Mouse (Mus musculus): ENCODE results near the gene 9230102O04Rik.

9230102O04Rik gene

DNA sequence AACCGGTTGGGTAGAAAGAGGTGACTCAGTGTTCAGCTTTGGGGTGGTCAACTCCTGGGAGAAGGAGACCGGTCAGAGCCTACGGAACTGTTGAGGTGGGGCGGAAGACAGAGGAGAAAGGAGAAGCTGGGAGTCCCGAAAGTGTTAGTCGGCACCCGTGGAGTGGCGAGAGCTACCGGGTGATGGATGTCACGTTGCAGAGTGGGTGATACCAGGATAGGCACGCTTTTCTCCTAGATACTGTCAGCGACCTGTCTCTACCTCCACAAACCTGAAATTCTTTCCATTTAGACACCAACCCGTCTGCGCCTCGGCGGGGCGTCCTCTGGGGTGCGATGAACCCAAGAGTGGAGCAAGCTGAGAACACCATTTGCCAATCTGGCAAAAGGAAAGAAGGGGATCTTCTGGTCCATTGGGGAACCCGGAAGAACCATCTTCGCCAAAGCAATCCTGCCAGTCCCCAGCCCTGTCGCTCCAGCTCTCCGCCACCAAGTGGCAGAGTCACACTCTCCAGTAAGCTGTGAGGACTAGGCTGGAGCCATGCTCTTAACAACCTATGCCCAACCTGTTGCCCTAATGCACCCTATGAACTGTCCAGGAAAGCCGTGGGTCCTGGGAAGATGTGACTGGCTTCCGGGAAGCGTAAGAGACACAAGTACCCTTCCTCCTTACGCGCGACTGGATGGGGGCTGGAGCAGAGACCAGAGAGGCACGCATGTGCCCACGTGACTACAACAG, at the start of gene 9230102O04Rik:
TSS of gene 9230102O04Rik (minus strand) at position 628 of the 738 bp plus-strand sequence.
- DNase-seq: no peak

DNA sequence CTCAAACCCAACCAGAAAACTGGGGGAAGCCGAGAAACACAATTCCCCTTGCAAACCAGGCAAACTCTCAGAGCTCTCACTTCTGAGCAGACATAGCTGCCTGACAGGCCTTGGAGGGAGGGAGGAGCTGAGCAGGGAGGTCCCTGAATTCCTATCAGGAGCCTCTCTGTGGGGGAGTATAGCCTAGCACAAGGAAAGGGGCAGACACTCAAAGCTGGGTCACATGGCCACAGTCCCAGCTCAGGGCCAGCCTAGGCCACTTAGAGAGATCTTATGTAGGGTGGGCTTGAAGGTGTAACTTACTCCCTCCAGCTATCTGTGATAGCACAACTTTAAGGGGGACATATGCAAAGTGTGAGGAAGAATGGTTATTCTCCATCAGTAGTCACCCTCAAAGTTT, 46.6 kb upstream of the 9230102O04Rik start:
- DNase-seq: no peak

DNA sequence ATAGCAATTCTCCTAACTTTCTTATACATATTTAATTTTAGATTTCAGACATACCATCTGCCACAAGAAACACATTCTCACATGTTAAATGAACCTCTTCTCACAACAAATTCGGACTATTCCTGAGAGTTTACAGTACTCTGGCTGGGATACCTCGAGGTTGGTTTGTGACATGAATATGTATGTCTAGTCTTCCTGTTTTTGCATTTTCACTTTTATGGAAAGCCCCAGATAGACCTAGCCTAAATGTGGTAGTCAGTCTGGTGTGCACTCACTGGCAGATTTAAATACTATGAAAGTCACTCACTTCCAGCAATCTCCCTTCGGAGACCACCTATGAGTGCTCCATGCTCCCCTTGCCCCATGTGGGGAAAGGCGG, 37.6 kb upstream of the 9230102O04Rik start:
- DNase-seq: no peak

DNA sequence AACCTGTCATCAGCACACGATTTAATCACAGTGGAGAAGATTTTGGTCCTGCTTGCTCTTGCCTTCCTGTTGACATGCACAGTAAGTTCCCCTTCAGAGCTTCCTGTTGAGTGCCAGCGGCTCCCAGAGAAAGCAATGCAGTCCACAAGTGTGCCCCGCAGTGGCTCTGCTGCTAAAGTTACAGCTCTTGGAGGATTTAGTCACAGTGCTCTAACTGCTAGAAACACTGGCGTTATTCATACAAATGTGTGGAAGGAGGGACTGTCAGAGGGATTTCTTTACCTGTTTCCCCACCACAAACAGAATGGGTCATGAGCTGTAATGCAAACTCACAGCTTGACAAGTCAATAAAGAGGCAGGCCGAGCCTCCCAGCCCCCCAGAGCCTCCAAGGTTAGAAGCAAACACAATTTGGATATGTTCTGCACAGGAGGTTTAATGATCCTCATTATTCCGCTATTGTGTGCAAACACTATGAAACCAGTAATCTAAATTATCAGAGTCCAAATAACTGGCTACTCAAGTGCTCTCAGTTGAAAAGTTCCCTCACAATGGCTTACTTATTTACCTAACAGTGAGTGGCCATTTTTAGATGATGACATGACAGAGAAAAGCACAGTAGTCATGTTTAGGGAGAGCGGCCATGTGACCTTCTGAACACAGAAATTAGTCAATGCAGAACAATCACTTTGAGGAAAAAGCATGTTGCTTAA, 37.0 kb upstream of the 9230102O04Rik start:
- no peak for DNase-seq

DNA sequence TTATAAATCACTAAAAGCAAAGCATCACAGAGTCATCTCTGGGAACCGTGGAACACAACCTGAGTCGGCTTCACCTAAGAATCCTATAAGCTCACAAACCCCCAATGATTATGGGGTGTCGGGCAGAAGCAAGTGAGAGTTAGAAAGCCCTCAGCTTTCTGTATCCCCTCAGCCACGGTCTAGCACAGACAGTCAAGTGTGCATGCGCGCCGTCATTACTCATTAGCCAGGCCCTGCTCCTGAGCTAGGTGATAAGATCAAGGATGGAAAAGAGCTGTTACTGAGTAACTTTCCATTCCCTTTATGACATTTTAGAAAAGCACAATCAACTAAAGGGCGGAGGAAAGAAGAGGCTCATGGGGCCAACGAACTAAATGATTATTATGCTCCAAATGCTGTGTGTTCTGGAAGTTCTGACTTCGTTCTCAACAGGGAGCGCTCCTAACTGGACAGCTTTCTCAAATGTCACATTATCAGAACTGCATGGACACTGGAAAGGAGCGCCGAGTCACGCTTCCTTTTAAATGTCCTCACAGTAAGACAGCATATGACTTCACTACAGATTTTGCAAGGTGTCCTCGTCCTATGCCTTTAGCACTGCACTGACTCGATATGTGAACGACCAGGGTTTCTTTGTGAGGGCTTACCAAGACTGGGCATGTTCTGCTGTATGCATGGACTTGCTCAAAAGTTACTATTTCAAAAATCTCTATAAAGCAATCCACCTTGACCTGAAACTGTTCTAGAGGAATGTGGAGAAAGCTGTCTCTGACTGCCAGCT, 29.5 kb upstream of the 9230102O04Rik start:
- no peak for DNase-seq

DNA sequence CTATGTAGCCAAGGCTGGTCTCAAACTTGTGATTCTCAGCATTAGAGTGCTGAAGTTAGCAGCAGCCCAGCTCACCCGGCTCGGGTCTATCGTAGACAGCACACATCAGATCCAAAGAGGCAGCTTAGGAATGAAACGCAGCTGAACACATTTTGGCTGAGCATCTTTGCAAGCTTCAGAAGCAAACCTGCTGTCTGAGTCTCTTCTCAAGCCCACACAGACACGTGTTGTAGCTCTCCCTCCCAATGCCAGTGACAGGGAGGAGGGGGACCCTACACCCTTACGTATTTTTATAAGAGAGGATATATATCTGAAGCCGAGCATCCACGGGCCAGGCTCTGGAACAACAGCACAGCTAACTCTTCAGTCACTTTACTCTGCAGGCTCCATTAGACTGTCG, 28.3 kb upstream of the 9230102O04Rik start:
- DNase-seq: no peak

DNA sequence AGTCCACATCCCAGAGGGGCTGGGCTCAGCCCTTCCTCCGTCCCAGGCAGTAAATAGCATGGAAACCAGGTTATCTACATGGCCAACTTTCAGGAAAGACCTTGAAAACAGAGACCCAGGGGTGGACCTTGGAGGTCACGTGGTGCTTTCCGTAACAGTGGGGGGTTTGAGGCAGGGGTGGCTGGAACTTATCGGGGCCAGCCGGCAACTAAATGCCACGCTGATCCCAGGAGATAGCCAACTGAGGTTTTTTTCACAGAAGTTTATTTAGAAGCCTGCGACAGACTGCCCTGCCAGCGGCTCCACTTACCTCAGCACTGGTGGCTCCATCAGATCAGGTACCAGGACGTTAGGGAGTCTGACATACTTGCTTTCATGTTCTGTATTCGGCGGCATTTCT, 16.7 kb upstream of the 9230102O04Rik start:
- DNase-seq: no peak

DNA sequence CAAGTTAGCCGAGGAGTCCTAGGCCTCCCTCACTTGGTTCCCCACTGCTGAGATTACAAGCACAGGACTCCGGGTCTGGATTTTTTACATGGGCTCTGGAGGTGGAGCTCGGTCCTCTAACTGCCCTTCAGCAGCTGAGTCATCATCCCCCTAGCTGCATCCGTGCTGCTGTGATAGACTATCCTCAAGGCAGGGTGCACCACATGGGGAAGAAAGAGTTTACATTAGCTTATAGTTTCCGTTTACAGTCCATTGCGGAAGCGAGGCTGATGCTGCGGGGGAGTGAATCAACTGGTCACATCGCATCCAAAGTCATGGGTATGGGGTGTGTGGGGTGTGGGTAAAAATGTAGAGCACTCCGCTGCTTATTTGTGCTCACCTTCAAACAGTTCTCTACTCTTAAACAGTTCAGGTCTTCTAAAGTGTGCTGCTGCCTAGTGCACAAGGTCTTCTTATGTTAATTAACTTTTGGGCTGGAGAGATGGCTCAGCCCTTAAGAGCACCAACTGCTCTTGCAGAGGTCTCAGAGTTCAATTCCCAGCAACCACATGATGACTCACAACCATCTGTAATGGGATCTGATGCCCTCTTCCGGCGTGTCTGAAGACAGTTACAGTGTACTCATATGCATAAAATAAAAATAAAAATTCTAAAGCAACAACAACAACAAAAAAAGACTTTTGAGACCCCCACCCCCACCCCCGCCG, 14.7 kb upstream of the 9230102O04Rik start:
- no peak for DNase-seq

DNA sequence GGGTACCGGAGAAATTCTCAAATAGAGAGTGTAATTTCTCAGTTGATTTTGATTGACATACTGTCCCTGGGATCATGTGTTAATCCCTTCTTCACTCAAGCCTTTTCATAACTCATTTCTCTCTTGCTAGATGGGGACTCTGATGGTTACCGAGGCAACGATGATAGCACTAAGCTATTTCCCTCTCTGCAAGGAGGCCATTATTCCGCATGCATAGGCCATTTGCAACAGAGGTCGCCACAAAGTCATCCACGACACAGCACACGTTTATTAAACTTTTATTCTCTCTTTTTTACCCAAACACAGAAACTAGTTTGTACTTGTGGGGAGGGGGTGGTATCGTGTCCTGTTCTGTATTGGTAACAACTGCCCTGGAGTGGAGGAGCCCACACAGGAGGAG, 8.5 kb upstream of the 9230102O04Rik start:
- DNase-seq: no peak

DNA sequence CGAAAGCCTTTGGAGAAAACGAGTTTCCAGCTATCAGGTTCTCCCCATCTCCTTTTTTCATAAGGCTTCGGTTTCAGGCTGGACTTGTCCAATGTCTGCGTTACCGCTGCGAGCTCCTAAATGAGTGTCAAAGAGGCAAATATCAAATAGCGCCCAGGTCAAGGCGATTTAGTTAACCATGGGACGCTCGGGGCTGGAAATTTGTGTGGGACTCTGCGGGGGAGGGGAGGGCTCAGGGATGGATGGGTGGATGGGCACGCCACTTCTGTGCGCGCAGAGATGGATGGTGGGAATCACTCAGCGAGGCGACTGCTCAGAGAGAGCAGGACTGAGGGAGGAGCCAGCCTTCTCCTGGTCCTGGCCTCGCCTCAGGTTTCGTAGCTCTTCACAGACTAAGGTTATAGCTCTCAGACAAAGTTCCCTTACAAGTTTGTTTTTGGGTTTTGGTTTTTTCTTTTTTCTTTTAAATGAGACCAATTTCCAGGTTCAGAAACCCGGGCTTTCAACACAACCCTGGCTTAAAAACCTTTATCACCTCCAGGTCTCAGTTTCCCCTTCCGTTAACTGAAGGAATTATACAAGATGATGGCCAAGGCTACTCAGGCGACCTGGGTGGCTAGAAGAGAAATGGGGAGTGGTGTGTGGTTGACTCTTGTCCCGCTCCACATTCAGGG, 6.9 kb upstream of the 9230102O04Rik start:
- DNase-seq: no peak

DNA sequence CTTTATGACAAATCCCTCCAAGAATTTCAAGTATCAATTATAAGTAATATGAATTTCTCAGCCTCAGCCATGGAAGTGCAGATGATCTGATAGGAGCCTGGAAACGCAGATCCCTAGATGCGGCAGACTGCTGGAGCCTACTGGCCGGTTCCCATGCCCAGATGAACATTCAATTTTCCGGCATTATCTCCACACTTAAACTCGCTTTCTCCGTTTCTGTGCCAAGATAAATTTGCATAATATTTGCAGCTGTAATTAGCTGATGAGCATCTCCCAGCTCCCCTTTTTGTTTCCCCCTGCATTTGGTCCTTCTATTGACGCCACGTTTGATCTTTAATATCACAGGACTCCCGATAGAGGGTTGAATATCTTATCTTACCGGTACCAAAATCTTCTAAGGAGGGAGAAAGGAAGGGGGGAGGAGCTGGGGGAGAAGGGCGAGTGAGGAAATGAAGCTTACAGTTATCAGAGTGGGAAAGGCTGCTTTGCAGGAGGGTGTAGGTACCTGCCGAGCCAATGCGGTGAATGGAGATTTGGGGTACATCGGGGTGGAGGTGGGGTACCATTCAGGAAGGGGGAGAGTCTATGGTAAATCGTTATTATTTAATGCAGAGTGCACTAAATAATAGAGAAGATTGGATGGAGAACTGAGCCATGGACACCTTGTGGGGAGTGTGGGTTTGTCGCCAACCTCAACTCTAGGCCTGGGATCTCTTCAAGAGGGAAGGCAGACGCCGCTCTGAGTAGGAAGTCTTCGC, 5.7 kb upstream of the 9230102O04Rik start:
- no peak for DNase-seq

DNA sequence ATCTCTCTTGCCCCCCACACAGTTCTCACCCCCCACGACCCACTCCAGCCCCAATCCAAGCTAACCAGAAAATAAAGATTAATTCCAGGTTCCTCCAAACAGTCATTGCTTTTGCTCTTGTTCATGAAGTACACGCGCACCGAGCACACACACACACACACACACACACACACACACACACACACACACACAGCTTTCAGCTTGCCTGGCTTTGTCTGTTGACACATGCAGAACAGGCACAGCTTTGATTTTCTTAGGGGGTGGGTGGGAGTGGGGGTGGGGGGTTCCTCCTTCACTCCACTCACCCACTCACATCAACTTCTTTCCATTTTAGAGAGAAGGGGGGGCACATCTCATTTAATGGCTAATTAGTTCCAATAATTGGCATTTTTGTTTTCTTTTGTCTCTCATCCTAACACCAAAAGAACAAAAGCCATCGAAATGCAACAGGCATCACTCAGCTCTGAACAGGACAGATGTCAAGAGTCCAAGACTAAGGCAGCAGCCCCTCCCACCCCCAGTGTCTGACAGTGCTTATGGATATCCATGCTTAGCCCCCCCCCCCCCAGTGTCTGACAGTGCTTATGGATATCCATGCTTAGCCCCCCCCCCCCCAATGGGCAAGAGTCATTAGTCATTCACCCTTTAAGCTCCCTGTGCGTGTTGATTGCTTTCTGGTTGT, 4.1 kb upstream of the 9230102O04Rik start:
- DNase-seq: no peak

DNA sequence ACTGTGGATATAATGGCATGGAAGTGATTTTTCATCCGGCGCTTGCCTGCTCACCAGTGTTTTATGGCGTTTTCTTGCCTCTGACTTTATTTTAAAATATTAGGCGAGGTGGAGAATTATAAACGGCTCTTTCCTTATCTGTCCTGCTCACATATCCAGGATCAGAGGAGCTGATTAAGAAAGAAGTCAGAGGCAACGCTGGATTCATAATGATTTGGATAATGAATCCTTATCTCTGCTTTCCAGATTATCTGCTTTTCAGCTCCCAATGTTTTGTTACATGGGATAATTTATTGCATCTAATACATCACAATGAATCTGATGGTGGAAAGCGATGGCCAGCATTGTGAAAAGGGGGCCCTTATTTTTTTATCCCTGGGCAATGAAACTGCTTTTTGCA, 3.2 kb upstream of the 9230102O04Rik start:
- DNase-seq: no peak

DNA sequence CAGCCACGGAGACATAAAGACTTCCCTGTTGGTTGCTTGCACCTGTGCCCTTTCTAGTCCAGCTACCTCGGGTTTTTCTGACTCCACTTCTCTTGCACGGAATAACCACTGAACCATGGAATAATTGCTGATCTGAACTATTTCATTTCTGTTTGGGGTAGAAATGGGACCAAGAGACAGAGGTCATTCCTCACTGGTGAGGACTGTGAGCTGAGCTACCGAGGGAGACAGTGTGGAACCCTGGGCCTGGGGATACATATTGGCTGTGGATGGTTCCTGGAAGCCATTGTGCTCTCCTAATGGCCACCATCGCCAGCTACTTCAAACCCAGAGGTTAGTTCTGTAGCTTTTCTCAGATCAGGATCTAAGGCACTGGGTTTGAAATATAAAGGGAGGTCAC, 1.6 kb upstream of the 9230102O04Rik start:
- no peak for DNase-seq

DNA sequence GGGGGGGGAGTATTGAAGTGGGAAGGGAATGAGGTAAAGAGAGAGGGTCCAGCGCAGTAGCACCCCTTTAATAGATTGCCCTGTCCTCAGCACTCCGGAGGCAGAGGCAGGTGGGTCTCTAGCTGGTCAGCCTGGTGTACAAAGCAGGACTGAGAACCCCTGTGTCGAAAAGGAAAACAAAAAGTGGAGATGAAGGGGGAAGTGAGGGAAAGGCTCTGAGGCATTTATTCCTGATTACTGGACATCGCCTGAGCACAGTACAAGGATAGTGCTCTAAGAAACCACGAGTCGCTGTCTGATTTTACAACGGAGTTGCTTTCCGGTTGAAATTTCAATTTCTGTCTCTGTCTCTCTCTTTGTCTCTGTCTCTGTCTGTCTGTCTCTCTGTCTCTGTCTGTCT, 911 bp upstream of the 9230102O04Rik start:
- DNase-seq: no peak

DNA sequence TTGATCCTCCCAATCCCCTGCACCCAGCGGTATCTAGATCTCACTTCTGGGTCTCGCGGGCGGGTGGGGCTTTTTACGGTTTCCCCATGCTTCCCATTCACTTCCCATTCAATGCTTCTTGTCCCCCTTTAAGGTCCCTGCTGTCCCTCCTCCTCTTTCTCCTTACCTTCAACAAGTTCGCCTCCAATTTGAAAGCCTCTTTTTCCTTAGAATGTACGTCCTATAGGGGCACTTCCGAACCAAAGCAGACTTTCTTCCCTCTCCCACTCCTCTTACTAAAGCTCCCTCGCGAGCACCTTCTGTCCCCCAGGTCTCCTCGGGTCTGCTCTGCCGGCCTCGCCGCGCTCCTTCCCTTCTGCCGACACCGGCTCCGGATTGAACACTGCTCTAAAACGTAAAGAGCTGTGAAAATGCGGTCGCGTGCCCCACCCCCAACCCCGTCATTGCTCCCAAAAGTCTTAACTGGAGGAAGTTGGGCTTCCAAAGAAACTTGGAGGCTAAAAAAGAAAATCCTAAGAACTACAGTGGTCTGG, 377 bp upstream of the 9230102O04Rik start, which contains the start of gene Gata3:
TSS of gene Gata3 (minus strand) at position 384 of the 533 bp plus-strand sequence.
- no peak for DNase-seq

DNA sequence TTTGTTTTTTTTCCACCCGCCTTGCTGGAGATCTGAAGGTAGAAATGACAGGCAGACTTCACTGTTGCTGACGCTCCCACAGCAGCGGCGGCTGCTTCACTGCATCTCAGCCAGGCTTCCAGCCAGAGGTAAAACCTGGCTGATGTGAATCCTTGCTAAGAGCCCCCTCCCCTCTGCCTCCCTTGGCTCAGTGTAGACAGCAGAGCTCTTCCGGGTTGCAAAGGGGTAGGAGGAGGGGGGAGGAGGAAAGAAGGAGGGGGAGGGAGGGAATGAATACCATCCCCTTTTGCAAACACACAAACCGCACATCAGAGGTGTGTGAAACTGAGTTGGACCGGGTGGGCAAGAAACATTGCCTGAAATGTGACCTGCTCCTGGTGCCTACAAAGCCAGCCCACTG, 1.7 kb downstream of the 9230102O04Rik start:
- no peak for DNase-seq

DNA sequence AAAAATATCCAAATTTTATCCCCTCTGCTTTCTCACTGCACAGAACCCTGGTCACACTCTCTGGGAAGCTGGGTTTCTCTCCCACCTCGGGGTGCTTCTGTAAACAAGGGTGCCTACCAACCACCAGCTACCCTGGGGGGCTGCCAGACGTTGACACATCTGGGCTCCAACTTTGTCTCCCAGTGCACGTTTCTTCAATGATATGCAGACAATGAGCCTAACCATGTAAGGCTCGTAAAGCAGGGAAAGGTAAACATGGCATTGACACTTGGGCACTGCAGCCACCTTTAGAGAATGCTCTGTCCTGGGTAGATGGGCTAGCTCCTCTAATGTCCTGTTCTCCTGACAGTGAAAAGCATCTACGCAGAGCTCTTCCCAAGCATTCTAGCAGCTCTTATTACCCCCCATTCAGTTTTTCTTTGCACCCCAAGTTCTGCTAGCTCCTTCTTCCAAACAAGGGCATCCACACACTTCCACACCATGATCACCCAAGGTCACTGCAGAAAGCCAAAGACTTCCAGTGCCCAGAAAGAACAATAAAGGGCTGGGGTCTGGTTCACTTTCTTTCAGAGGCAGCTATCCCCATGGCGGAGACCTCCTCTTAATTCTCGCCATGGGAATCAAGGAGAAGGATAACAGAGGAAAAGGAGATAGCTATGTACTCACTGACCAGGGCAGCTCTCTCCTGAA, 2.3 kb downstream of the 9230102O04Rik start:
- DNase-seq: no peak

DNA sequence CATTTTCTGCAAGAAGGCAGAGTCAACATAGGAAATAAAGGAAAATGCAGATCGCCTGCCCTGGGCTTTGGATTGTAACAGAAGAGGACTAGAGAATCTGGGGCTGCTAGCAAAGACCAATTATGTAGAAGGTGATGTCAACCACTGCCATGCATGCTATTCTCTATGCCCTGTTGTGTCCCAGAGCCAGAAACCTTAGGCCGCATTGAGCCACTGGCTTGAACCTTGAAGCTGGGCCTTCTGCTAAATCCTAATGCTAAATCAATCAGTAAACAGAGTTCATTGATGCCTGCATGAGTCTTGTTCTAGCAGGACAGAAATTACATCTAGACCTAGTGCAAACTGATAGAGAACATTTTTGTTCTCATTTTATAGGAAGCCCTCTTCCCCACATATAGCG, 3.3 kb downstream of the 9230102O04Rik start:
- DNase-seq: no peak

DNA sequence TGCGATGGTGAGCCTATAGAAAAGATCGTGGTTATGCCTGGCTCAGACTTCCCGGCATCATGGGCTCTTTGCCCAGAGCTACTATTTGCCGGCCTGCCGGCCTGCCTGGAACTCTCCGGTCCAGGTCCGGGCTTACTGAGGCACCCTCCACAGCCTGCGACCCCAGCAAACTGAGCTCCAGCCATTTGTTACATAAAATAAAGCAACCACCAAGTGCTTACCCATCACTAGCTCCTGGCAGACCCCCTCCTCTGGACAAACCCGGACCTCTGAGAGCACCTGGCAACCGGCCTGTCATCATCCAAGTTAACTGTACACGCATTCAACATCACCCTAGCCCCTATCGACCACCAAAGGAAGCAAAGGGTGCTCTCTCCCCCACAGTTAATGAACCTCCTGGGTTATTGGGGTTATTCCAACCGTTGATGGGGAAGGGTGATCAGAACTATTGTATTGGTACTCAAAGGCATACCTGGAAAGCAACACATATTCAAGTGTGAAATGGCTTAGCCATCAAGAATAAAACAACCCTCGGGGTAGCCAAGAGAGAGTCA, 4.0 kb downstream of the 9230102O04Rik start:
- no peak for DNase-seq
